Mouse (Mus musculus) embryonic fibroblast, embryonic 13.5 days (primary cell): Measurements from ENCODE around the gene Rftn1.

Experiments used
- CTCF ChIP-seq: IDR thresholded peaks from 2 replicates; pipeline ENCODE4 v1.5.1; 2011; ENCODE audit warnings: mild to moderate bottlenecking, control low read depth, low read length, moderate library complexity, borderline replicate concordance; ENCODE audit not compliant: insufficient read depth
- POLR2A ChIP-seq: IDR thresholded peaks from 2 replicates; pipeline ENCODE4 v1.6.1; 2011; ENCODE audit warnings: low read depth, mild to moderate bottlenecking, control low read depth, low read length, moderate library complexity

DNA sequence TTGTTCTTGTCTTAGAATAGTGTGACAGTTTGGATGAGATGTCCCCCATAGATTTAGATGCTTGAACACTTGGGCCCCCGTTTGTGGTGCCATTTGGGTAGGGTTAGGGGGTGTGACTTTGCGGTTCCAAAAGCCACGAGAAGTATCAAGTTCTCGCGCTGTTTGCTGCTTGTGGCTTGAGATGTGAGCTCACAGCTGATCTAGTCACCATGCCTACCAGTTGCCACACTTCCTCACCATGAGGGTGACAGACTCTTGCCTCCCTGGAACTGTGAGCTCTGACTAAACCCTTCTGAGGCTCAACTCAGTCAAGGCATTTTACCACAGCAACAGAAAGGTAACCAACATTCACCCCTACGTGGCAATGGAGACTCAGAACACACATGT lies 118.9 kb downstream of the Rftn1 start:
- TF ChIP-seq CTCF: no peak
- no peak for TF ChIP-seq POLR2A
